Mouse (Mus musculus): Measurements from ENCODE around the gene Efna5. TPM values are rescaled to one million over a fixed set of nuclear protein-coding genes. Genes with fewer than 3 reads are reported as not detected.

Gene Efna5
- total and polyA plus RNA-seq, 3 experiments, result 0.04 to 0.23 TPM; not detected in 1

DNA sequence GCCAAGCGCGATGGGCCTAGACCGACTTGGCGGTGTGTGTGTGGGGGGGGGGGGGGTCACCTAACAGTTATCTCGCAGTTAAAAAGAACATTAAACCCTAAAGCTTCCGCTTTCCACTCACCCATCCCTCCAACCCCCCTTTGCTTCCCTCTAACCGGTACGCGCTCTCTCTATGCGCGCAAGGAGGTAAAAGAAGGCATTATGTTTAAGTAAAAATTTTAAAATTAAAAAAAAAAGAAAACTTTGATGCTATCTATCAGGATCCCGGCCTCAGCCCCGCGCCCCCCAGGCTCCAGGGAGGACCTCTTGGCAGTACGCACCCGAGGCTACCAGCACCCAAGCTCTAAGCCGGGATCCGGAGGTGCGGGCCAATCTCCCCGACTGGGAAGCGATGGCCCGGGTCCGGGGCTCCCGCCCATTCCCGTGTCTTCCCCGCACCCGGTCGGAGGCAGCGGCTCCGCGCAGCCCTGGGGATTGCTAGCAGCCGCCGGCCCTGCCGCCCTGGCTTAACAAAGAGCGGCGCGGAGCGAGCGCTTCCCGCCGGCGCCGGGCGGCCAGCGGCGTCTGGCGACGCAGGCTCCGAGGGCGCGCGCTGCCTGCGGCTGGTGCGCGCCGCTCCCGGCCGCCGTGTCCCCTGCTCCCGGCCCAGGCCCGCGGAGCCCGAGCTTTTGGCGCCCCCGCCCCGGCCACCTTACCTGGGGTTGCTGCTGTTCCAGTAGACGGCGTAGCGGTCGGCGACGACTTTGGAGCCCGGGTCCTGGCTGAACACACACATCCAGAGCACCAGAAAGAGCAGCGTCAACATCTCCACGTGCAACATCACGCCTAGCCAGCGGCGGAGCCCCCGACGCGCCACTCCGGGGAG lies 574 bp downstream of the Efna5 start:
- no peaks in the 10 kb centered on the region for H3K36me3 ChIP-seq (replicated peaks in 1 of 2; ENCODE audit: control insufficient read depth in 1 of 2, insufficient read depth in 1 of 2, low read length in 1 of 2)
- peaks cover 0 to 5% of the 10 kb centered on the region in 2 experiments; a peak in 1 of 4 replicates for H3K4me1 ChIP-seq (ENCODE audit: control insufficient read depth in 1 of 2, insufficient read depth in 2 of 2)
- H3K27ac ChIP-seq (ENCODE audit: insufficient read depth, low read depth), result no peak overlapping the region
- no peaks in the 10 kb centered on the region for H3K79me2 ChIP-seq (replicated peaks; ENCODE audit: control insufficient read depth, extremely low read depth, insufficient read depth, poor library complexity, severe bottlenecking)
- H3K4me3 ChIP-seq (replicated peaks in 1 of 3; ENCODE audit: low read depth in 2 of 3, low read length in 2 of 3, poor library complexity in 1 of 3), result no peak overlapping the region
- H3K9me3 ChIP-seq (replicated peaks; ENCODE audit: low read length), result peaks cover 22% of the 10 kb centered on the region
- in situ Hi-C loops (cut with MboI; ENCODE audit: low pct_ligation_motif_present, low pct_unique_long_range_greater_than_20kb, low sequenced_read_pairs), result no loop called here
- dilution Hi-C loops (cut with MboI; ENCODE audit: extremely low pct_ligation_motif_present, extremely low pct_unique_long_range_greater_than_20kb, low sequenced_read_pairs), result no loop called here
- DNase-seq (ENCODE audit: extremely low read depth), result no peak
- H3K4me2 ChIP-seq (ENCODE audit: insufficient read depth, low read depth, poor library complexity, severe bottlenecking), result no peak overlapping the region
- no peaks in the 10 kb centered on the region for H3K27me3 ChIP-seq (replicated peaks)
- H3K9ac ChIP-seq (ENCODE audit: insufficient read depth, low read depth), result no peak overlapping the region
- TF ChIP-seq RAD21 (IDR thresholded peaks at IDR 0.05; ENCODE audit: low read depth, low read length), result no peak
- no peak for TF ChIP-seq ELF1 (IDR thresholded peaks at IDR 0.05; ENCODE audit: low read depth, low read length)
- no peak for TF ChIP-seq IRF4 (IDR thresholded peaks at IDR 0.05; ENCODE audit: low read depth, low read length)
- no peak for TF ChIP-seq MAZ (IDR thresholded peaks at IDR 0.05; ENCODE audit: low read depth, low read length)
- TF ChIP-seq POLR2A (IDR thresholded peaks at IDR 0.05; ENCODE audit: low read depth, low read length), result no peak
- no peak for TF ChIP-seq UBTF (IDR thresholded peaks at IDR 0.05; ENCODE audit: low read depth, low read length)
- TF ChIP-seq JUND (conservative IDR thresholded peaks at IDR 0.05; ENCODE audit: low read depth, low read length), result no peak
- TF ChIP-seq HCFC1 (IDR thresholded peaks at IDR 0.05; ENCODE audit: low read depth, low read length), result no peak
- no peak for TF ChIP-seq SMC3 (IDR thresholded peaks at IDR 0.05; ENCODE audit: low read depth, low read length)
- no peak for TF ChIP-seq TBP (conservative IDR thresholded peaks at IDR 0.05; ENCODE audit: low read depth, low read length)
- no peak for TF ChIP-seq NRF1 (IDR thresholded peaks at IDR 0.05; ENCODE audit: low read depth, low read length)
- TF ChIP-seq USF1 (IDR thresholded peaks at IDR 0.05; ENCODE audit: low read depth, low read length), result no peak
- TF ChIP-seq TCF12 (IDR thresholded peaks at IDR 0.05; ENCODE audit: low read depth, low read length), result no peak
- no peak for TF ChIP-seq JUN (IDR thresholded peaks at IDR 0.05; ENCODE audit: insufficient read depth, low read depth, low read length)
- TF ChIP-seq POLR2AphosphoS2 (IDR thresholded peaks at IDR 0.05; ENCODE audit: low read depth, low read length), result no peak

DNA sequence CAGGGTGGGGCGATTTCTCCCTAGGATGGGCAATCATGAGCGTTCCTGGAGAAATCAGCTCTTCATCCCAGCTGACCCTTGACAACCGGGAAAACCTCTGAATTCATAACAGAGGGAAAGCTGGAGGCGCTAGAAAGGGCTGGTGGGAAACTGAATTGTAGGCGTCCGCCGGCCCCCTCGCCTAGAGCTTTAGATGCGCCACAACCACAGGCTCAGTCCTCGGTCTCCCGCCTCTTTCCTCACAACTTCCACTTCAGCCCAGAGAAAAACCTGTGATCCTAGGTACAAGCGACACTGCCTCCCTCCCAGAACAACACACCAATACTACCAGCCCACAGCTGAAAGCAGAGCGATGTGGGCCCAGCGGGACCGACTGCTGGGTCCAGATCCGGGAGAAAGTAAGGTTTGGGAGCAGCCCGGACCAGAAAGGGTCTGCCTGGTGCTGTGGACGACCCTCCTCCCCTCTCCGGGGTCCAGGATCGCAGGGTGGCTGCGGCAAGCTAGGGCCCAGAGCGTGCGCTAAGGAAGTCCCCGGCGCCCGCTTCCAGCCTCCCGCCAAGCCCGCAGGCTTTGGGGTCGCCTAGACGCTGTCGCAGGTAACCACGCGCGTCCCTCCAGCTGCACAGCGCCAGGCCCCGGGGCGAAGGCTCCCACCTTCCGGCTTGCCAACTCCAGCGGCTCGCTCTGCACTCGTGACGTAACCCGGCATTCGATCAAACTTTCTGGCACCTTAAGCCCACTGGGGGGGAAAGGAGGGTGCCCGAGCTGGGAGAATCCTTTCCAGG lies 1.4 kb downstream of the Efna5 start:
- Histone ChIP-seq H3K4me3 (replicated peaks in 1 of 3; ENCODE audit: low read depth in 2 of 3, low read length in 2 of 3, poor library complexity in 1 of 3) (no peak overlapping the region), H3K4me1 (ENCODE audit: control insufficient read depth in 1 of 2, insufficient read depth in 2 of 2) (peaks cover 0 to 5% of the 10 kb centered on the region in 2 experiments; a peak in 1 of 4 replicates), H3K79me2 (replicated peaks; ENCODE audit: control insufficient read depth, extremely low read depth, insufficient read depth, poor library complexity, severe bottlenecking) (no peaks in the 10 kb centered on the region), H3K4me2 (ENCODE audit: insufficient read depth, low read depth, poor library complexity, severe bottlenecking) (no peak overlapping the region), H3K27ac (ENCODE audit: insufficient read depth, low read depth) (no peak overlapping the region), H3K36me3 (replicated peaks in 1 of 2; ENCODE audit: control insufficient read depth in 1 of 2, insufficient read depth in 1 of 2, low read length in 1 of 2) (no peaks in the 10 kb centered on the region), H3K9me3 (replicated peaks; ENCODE audit: low read length) (peaks cover 22% of the 10 kb centered on the region), H3K9ac (ENCODE audit: insufficient read depth, low read depth) (no peak overlapping the region), H3K27me3 (replicated peaks) (no peaks in the 10 kb centered on the region)
- in situ Hi-C loops (cut with MboI; ENCODE audit: low pct_ligation_motif_present, low pct_unique_long_range_greater_than_20kb, low sequenced_read_pairs), result no loop called here
- dilution Hi-C loops (cut with MboI; ENCODE audit: extremely low pct_ligation_motif_present, extremely low pct_unique_long_range_greater_than_20kb, low sequenced_read_pairs), result no loop called here
- no peak for TF ChIP-seq UBTF (IDR thresholded peaks at IDR 0.05; ENCODE audit: low read depth, low read length)
- no peak for TF ChIP-seq CHD1 (IDR thresholded peaks at IDR 0.05; ENCODE audit: low read depth, low read length)
- TF ChIP-seq GABPA (IDR thresholded peaks at IDR 0.05; ENCODE audit: insufficient replicate concordance, low read depth, low read length), result no peak
- TF ChIP-seq CTCF (conservative IDR thresholded peaks at IDR 0.05 in 1 of 2, IDR thresholded peaks at IDR 0.05 in 1 of 2; ENCODE audit: low read depth in 2 of 2, low read length in 2 of 2), result no peak
- TF ChIP-seq PAX5 (IDR thresholded peaks at IDR 0.05; ENCODE audit: low read length), result no peak
- TF ChIP-seq IRF4 (IDR thresholded peaks at IDR 0.05; ENCODE audit: low read depth, low read length), result no peak
- TF ChIP-seq SMC3 (IDR thresholded peaks at IDR 0.05; ENCODE audit: low read depth, low read length), result no peak
- no peak for TF ChIP-seq MEF2A (IDR thresholded peaks at IDR 0.05; ENCODE audit: borderline replicate concordance, low read depth, low read length)
- no peak for TF ChIP-seq MXI1 (IDR thresholded peaks at IDR 0.05; ENCODE audit: low read depth, low read length)
- no peak for TF ChIP-seq E2F4 (IDR thresholded peaks at IDR 0.05; ENCODE audit: insufficient replicate concordance, low read depth, low read length)
- no peak for TF ChIP-seq HCFC1 (IDR thresholded peaks at IDR 0.05; ENCODE audit: low read depth, low read length)
- no peak for TF ChIP-seq JUN (IDR thresholded peaks at IDR 0.05; ENCODE audit: insufficient read depth, low read depth, low read length)
- no peak for TF ChIP-seq NRF1 (IDR thresholded peaks at IDR 0.05; ENCODE audit: low read depth, low read length)
- no peak for TF ChIP-seq ZKSCAN1 (IDR thresholded peaks at IDR 0.05; ENCODE audit: borderline replicate concordance, low read depth, low read length)
- TF ChIP-seq ETS1 (conservative IDR thresholded peaks at IDR 0.05; ENCODE audit: low read depth, low read length), result no peak
- no peak for TF ChIP-seq ZC3H11A (IDR thresholded peaks at IDR 0.05; ENCODE audit: low read depth, low read length)
- no peak for TF ChIP-seq ZMIZ1 (IDR thresholded peaks at IDR 0.05; ENCODE audit: low read depth, low read length)
- no peak for DNase-seq (ENCODE audit: extremely low read depth)

All from CH12.LX (cell line).